Mouse (Mus musculus): ENCODE measurements around the gene Clcf1.

Gene Clcf1

GRCm38 (mm10) chr19:4214071-4214770 lies at the start of gene Clcf1, which contains the start of gene AC109138.7:
Clcf1 (plus strand) TSS chr19:4214238.
AC109138.7 (plus strand) TSS chr19:4214357.
- DNase-seq, result no peak

DNA sequence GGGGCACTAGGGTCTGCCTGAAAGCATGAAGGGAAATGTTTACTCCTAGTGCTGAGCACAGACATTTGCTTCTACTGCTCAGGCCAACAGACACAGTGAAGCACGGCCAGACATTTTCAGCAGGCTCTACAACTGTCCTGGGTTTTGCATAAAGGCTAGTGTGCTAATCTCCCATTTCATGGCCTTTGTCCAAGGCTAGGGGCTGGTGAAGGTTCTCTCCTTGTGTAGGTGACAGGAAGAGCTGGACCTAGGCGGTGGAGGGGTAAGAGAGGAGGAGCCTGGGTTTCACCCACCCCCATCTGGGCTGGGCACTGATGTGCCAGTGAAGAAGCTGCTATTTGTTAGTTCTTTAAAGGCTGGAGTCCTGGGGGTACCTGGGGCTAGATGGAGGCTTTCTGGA lies 49.3 kb upstream of the Clcf1 start:
- peak; percentile 62 for DNase-seq

GRCm38 (mm10) chr19:4166678-4167476 lies 47.2 kb upstream of the Clcf1 start:
- DNase-seq, result peak; percentile 42

DNA sequence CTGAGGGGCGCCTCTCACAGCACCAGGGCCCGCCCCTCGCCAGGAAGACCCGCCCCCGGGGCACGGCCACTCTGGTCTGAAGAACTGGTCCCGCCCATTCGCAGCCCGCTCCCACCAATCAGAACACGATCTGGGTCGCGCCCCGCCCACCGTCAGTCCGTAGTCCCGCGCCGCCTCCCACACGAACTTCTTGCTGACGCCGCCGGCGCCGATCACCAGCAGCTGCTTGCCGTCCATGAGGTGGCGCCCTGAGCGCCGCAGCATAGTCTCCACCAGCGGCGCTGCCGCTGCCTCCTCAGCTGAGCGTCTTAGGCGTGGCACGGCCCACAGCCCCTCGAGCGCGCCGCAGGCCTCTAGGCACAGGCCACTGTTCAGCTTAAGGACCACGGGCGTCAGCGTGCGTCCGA lies 44.7 kb upstream of the Clcf1 start:
- DNase-seq, result peak; percentile 99

DNA sequence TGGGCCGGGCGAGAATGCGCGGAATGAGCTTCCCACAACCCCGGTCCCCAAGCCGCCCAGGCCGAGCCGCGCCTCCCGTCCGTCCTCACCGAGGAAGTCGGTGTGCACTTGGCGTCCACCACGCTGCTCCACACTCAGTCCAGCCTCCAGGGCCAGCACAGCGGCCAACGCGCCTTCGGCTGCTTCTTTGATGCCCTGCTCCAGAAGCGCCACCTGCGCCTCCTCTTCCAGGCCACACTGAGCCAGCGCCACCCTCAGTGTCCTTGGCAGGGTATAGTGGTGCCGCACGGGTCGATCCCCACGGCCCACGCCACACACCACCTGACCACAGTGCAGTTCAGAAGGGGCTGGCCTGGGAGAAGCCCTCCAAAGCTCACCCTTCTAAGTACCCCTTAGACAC lies 44.2 kb upstream of the Clcf1 start:
- peak; percentile 80 for DNase-seq

DNA sequence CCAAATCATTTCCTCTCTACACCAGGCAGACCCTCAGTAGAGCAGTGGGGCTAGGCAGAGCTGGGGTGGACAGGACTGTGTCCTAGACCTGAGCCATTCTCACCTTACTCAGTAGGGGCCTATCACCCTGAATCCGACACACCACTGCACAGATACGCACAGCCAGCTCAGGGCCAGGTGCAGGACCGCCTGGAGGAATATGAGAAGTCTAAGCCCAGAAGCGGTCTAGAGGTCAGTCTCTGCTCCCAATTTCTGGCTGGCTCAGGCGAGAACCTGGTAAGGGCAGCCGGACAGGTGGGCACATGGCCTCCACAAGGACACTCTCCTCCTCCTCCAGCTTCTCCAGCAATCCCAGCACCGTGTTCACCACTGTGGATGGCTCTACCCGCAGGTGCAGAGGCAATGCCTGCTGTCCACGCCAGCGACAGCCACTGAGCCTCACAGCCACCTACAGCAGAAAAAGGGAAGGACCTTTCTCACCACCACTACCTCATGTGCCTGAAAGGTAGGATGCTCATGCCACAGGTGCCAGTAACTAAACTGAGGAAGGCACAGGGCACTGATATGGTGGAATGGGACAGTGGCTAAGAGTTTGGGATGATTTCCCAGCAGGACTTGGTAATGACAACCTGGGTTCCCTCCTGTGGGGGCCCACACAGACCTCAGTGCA lies 43.2 kb upstream of the Clcf1 start:
- peak; percentile 50 for DNase-seq

DNA sequence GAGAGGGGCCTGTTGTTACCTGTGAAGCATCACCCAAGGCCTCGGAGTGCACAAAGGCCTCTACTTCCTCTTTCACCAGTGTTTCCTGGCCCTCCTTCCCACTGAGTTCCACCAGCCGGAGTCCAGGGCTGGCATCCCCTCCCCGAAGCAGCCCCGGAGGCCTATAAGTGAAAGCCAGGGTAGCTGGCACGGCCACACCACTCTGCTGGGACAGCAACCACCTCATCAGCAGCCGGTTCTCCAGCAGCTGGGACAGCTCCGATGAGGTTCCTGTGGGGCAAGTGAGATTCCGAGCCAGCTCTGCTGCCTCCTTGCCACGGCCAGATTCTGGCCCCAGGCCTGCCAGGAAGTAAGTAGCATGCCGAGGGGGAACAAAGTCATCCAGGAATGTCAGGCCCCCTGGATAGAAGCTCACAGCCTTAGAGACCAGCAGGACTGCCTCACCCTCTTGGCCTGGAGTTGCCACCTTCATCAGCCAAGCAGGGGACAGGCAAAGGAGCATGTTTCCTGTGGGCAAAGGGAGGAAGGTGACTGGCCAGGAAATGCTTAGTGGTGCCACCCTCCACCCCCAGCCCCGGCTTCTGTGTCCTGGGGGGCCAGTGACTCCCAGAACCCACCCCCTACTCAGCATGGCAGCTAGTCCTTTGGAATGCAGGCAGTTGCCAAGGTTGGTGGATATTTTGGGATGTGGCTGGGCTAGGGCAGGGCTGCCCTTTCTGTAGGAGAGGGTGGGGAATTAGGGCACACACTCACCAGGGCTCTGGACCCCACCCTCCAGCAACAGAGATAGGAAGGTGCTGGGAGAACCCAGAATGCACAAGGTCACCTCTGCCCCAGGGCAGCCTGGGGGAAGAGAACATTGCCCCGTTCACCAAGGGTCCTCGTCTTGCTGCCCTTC lies 42.4 kb upstream of the Clcf1 start:
- DNase-seq, result peak; percentile 52

GRCm38 (mm10) chr19:4172925-4173324 lies 41.1 kb upstream of the Clcf1 start:
- DNase-seq, result no peak

DNA sequence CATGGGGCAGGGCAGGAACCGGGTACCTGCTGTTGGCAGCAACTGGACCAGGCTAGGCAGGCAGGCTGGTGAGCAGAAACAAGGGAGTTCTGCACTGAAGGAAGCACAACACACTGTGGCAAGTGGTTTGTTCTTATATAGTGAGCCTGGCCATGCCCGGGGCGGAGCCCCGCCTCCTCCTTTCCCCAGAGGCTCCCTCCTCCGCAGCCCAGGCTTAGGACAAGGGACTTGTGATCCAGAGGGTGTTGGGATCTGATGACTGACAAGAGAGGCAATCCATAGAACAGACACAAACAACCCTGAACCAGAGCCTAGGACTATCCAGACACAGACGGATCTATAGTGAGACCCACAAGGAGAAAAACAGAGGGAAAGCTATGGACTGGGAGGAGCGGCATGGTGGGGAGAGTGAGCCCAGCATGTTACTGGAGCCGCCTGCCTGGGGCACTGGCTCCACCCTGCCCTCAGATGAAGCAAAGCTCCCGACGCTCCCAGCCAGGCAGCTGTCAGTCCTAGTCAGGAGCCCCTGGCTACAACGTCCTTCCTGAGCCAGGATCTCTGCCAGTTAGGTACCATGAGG lies 38.6 kb upstream of the Clcf1 start, which contains the start of gene Carns1:
TSS of gene Carns1 (minus strand) at position 112 of the 580 bp plus-strand sequence.
- DNase-seq, result no peak

- DNase-seq, result no peak
These were observed 33.6 kb upstream of the Clcf1 start for GRCm38 (mm10) chr19:4180411-4180810.

DNA sequence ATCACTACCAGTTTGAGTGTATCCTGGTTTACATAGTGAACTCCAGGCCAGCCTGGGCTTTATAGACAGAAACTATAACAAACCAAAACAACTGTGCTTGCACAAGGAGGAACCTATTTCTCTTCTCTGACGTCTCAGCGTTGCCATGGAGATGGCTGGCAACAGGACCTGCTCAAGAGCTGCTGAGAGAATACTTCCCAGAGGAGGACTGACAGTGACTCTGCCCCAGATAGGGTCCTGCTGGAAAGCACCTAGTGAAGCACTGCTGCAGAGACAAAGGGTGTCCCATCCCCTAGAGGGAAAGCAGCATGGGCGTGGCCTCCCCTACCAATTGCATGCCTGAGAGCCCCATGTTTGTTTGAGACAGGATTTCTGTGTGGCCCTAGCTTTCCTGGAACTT lies 32.1 kb upstream of the Clcf1 start:
- DNase-seq, result peak; percentile 16

DNA sequence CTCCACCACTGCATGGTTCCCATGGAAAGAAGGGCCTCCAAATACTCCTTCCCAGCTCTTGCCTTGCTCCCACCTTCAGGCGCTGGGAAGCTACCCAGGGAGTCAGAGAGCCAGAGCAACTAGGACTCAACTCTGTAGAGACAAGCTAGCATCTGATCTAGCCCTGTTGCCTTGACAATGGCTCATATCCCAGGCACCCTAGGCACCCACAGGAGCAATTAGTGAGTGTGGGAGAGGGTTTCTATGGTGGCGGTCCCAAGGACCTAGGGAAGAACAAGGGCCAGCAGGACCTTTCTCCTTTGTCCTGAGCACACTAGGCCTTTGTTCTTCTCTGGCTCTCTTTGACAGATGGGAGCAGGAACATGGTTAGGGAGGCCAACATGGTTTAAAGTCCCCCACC lies 30.3 kb upstream of the Clcf1 start:
- DNase-seq, result peak; percentile 14

- no peak for DNase-seq
These were observed 28.8 kb upstream of the Clcf1 start for GRCm38 (mm10) chr19:4184976-4185975.

DNA sequence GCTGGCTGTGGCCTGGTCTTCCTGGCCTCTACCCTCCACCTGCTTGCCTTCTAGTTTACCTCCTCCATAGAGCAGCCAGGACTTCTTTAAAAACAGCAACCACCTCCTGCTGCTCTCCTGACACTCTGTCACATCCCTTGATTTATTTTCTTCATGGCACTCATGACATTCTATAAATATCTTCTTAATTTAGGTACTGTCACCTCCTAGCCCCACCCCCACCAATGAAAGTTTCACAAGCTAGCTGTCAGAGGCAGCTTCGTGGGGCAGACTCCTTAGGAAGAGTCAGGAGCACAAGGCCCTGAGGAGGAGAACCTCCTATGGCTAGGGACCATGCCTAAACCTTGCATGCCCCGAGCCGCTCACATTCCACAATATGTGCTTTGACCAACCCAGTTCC lies 26.7 kb upstream of the Clcf1 start:
- no peak for DNase-seq

GRCm38 (mm10) chr19:4189051-4189620 lies 24.9 kb upstream of the Clcf1 start:
- DNase-seq, result peak; percentile 42

DNA sequence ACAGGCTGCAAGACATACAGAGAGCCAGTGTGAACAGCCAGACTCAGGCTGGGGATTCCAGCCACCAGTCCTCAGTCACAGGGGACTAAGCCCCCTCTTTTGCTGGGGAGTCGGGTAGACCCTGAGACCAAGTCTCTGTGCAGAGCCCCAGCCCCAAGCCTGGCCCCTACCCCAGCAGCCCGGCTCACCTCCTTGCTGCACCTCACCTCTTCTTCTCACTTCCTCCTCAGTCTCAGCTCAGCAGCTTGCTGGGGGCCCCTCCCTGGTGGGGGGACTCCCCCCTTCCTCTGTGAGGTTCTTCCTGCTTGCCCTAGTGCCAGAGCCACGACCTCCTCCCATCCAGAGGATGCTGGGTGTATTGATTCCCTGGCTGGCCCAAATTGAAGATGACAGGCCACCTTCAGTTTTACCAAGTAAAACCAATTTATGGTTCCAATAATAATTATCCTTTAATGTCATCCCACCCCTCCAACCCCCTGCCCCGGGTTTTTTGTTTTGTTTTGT lies 23.2 kb upstream of the Clcf1 start, which contains the start of gene Tbc1d10c:
TSS of gene Tbc1d10c (minus strand) at position 454 of the 504 bp plus-strand sequence.
- peak; percentile 70 for DNase-seq

DNA sequence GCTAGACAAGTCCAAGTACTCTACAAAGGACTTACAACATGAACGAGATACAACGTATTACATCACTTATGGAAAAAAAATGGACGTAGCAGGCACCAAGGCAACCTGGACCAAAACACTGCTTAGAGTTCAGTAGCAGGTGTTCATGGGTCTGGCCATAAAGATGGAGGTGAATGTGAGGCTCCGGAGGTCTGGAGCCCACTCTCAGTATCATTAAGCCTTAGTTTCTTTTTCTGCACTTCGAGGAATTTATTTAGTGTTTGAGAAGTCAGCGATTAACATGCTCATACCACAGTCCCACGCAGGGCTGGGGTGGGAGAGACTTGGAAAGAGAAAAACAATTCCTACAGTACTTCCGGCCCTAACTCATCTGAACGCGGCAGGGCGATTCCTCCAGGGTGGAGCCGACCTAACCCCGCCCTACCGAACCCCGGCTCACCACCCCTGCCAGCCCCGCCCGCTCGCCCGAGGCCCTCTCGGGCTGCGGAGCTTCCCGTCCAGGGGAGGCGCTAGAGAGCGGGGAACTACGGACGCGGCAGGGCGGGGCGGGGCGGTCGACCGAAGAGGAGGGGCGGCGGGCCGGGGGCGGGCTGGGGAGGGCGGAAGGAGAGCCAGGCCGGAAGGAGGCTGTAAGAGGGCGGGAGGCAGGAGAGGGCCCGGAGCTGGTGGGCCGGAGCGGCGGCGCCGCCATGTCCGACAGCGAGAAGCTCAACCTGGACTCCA lies 22.3 kb upstream of the Clcf1 start, which contains the start of gene Ppp1ca:
TSS of gene Ppp1ca (plus strand) at position 538 of the 723 bp plus-strand sequence.
- DNase-seq, result peak; percentile 91

DNA sequence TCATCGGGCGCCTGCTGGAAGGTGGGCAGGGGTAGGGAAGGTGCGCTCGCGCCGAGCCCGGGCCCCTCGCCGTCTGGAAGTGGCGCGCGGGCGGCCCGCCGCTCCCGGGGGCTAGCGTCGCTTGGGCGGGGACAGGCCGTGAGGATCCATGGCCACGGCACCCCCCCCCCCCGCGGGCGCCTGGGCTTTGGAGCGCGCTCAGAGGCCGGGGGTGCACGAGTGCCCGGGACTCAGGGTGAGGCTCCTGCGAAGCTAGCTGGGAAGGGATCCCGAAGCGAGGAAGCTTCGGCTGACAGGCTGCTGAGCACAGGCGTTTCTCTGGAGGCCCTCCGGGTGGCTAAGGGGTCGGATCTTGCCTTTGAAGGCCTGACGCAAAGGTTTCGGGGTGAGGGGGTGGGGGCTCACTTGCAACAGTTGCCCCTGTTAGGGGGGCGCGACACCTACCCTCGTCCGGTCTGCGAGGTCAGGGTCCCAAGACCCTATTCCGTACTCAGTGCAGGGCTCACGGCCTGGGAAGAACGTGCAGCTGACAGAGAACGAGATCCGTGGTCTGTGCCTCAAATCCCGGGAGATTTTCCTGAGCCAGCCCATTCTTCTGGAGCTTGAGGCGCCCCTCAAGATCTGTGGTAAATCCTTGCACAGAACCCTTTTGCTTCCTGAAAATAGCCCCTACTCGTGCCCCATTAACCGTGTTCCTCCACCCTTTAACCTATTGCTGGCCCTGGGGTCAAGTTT lies 21.6 kb upstream of the Clcf1 start:
- DNase-seq, result no peak

- peak; percentile 67 for DNase-seq
These were observed 20.9 kb upstream of the Clcf1 start for GRCm38 (mm10) chr19:4193129-4193528.

Data from cerebellum, adult 9-11 months (tissue).